Mouse (Mus musculus) MEL (cell line): Measurements from ENCODE around the gene Lamc3. TPM values are rescaled to one million over a fixed set of nuclear protein-coding genes. Genes with fewer than 3 reads are reported as not detected.

Source experiments
- DNase-seq: peaks from one replicate; pipeline ENCODE4 v3.0.0; 2011; ENCODE audit warnings: low read depth, low spot score
- H3K27ac ChIP-seq: 2 replicates; pipeline ENCODE4 v1.5.1; 2012; ENCODE audit warnings: low read depth, mild to moderate bottlenecking, control low read depth, low read length, moderate library complexity; ENCODE audit not compliant: control insufficient read depth
- H3K27me3 ChIP-seq, 2 experiments: fragments of 150-350 bp in 1 of 2; sonication (generic) in 1 of 2; 2 replicates each; pipeline ENCODE4 v1.6.1; 2012; ENCODE audit warnings: low read length in 2 of 2, mild to moderate bottlenecking in 2 of 2, improper control_type of control experiment in 1 of 2, moderate library complexity in 1 of 2; ENCODE audit not compliant: insufficient read depth in 2 of 2, control insufficient read depth in 1 of 2
- H3K36me3 ChIP-seq, 2 experiments: 2 replicates each; pipeline ENCODE4 v1.6.1; 2012 to 2014; ENCODE audit warnings: low read length in 2 of 2, improper control_type of control experiment in 1 of 2, inconsistent platforms in 1 of 2, mild to moderate bottlenecking in 1 of 2; ENCODE audit not compliant: insufficient read depth in 2 of 2, control insufficient read depth in 1 of 2
- H3K4me1 ChIP-seq, 2 experiments: fragments of 150-350 bp in 1 of 2; sonication (generic) in 1 of 2; 2 replicates each; pipeline ENCODE4 v1.6.1; 2012; ENCODE audit warnings: low read length in 2 of 2, improper control_type of control experiment in 1 of 2, mild to moderate bottlenecking in 1 of 2; ENCODE audit not compliant: insufficient read depth in 2 of 2, control insufficient read depth in 1 of 2
- H3K4me3 ChIP-seq, 2 experiments: fragments of 150-350 bp in 1 of 2; sonication (generic) in 1 of 2; 2 replicates each; pipeline ENCODE4 v1.5.1; 2012; ENCODE audit warnings: low read depth in 2 of 2, low read length in 2 of 2, mild to moderate bottlenecking in 2 of 2, moderate library complexity in 2 of 2, control low read depth in 1 of 2, improper control_type of control experiment in 1 of 2; ENCODE audit not compliant: control insufficient read depth in 1 of 2, insufficient read depth in 1 of 2
- H3K79me2 ChIP-seq: 2 replicates; pipeline ENCODE4 v1.6.1; 2012; ENCODE audit warnings: mild to moderate bottlenecking, low read length, moderate library complexity; ENCODE audit not compliant: control insufficient read depth, poor library complexity, insufficient read depth
- H3K9ac ChIP-seq: 2 replicates; pipeline ENCODE4 v1.6.1; 2012; ENCODE audit warnings: low read depth, mild to moderate bottlenecking, control low read depth, low read length, moderate library complexity; ENCODE audit not compliant: control insufficient read depth, poor library complexity, severe bottlenecking
- H3K9me3 ChIP-seq: fragments of 150-350 bp; sonication (generic); replicated peaks from 2 replicates; pipeline ENCODE4 v1.6.1; 2012; ENCODE audit warnings: mild to moderate bottlenecking, low read length, improper control_type of control experiment, moderate library complexity; ENCODE audit not compliant: insufficient read depth
- CTCF ChIP-seq, 3 experiments: IDR thresholded peaks in 2 of 3; conservative IDR thresholded peaks in 1 of 3; 2 replicates each; pipeline ENCODE4 v1.5.1; 2011 to 2012; ENCODE audit warnings: low read length in 3 of 3, low read depth in 2 of 3, mild to moderate bottlenecking in 2 of 3, improper control_type of control experiment in 1 of 3, inconsistent platforms in 1 of 3, mixed read lengths in 1 of 3, moderate library complexity in 1 of 3; ENCODE audit not compliant: control insufficient read depth in 1 of 3, insufficient read depth in 1 of 3, poor library complexity in 1 of 3, severe bottlenecking in 1 of 3
- EP300 ChIP-seq, 2 experiments: IDR thresholded peaks; 2 replicates each; pipeline ENCODE4 v1.6.1; 2011; ENCODE audit warnings: improper control_type of control experiment in 2 of 2, low read length in 2 of 2, low read depth in 1 of 2, mild to moderate bottlenecking in 1 of 2
- GABPA ChIP-seq: IDR thresholded peaks from 2 replicates; pipeline ENCODE4 v1.6.1; 2012; ENCODE audit warnings: low read depth, mild to moderate bottlenecking, inconsistent platforms, low read length, improper control_type of control experiment, moderate library complexity
- HCFC1 ChIP-seq: IDR thresholded peaks from 2 replicates; pipeline ENCODE4 v1.6.1; 2012; ENCODE audit warnings: low read depth, mild to moderate bottlenecking, inconsistent platforms, low read length, improper control_type of control experiment, moderate library complexity
- MAX ChIP-seq: IDR thresholded peaks from 2 replicates; pipeline ENCODE4 v1.6.1; 2011; ENCODE audit warnings: low read length, improper control_type of control experiment
- MEF2A ChIP-seq: IDR thresholded peaks from 2 replicates; pipeline ENCODE4 v1.6.1; 2014; ENCODE audit warnings: low read depth, mild to moderate bottlenecking, inconsistent platforms, low read length, improper control_type of control experiment; ENCODE audit not compliant: poor library complexity, insufficient replicate concordance, severe bottlenecking; ENCODE audit errors: extremely low read depth
- MXI1 ChIP-seq: IDR thresholded peaks from 2 replicates; pipeline ENCODE4 v1.6.1; 2011; ENCODE audit warnings: mild to moderate bottlenecking, low read depth, low read length, improper control_type of control experiment
- NELFE ChIP-seq: IDR thresholded peaks from 2 replicates; pipeline ENCODE4 v1.6.1; 2011; ENCODE audit warnings: low read depth, low read length, improper control_type of control experiment
- POLR2A ChIP-seq, 2 experiments: IDR thresholded peaks; 2 replicates each; pipeline ENCODE4 v1.6.1; 2011 to 2012; ENCODE audit warnings: low read length in 2 of 2, mild to moderate bottlenecking in 2 of 2, control low read depth in 1 of 2, improper control_type of control experiment in 1 of 2, low read depth in 1 of 2, moderate library complexity in 1 of 2; ENCODE audit not compliant: control insufficient read depth in 1 of 2, insufficient read depth in 1 of 2, poor library complexity in 1 of 2
- POLR2AphosphoS2 ChIP-seq: IDR thresholded peaks from 2 replicates; pipeline ENCODE4 v1.6.1; 2011; ENCODE audit warnings: low read length, improper control_type of control experiment
- RAD21 ChIP-seq: IDR thresholded peaks from 2 replicates; pipeline ENCODE4 v1.6.1; 2011; ENCODE audit warnings: mild to moderate bottlenecking, low read depth, low read length, improper control_type of control experiment
- SMC3 ChIP-seq: IDR thresholded peaks from 2 replicates; pipeline ENCODE4 v1.6.1; 2011; ENCODE audit warnings: low read depth, low read length, improper control_type of control experiment
- TAL1 ChIP-seq: IDR thresholded peaks from 2 replicates; pipeline ENCODE4 v1.6.1; 2012; ENCODE audit warnings: mild to moderate bottlenecking, inconsistent platforms, low read length, moderate library complexity, mixed read lengths
- TBP ChIP-seq: IDR thresholded peaks from 2 replicates; pipeline ENCODE4 v1.8.0; 2011; ENCODE audit warnings: low read depth, low read length, improper control_type of control experiment
- TCF12 ChIP-seq: IDR thresholded peaks from 2 replicates; pipeline ENCODE4 v1.6.1; 2014; ENCODE audit warnings: low read depth, mild to moderate bottlenecking, inconsistent platforms, low read length, improper control_type of control experiment, moderate library complexity
- USF1 ChIP-seq: IDR thresholded peaks from 2 replicates; pipeline ENCODE4 v1.6.1; 2014; ENCODE audit warnings: low read depth, mild to moderate bottlenecking, inconsistent platforms, low read length, improper control_type of control experiment, moderate library complexity
- ZC3H11A ChIP-seq: IDR thresholded peaks from 2 replicates; pipeline ENCODE4 v1.6.1; 2012; ENCODE audit warnings: low read depth, mild to moderate bottlenecking, inconsistent platforms, low read length, improper control_type of control experiment
- ZNF384 ChIP-seq: IDR thresholded peaks from 2 replicates; pipeline ENCODE4 v1.6.1; 2012; ENCODE audit warnings: low read depth, mild to moderate bottlenecking, inconsistent platforms, low read length, improper control_type of control experiment
- polyA plus RNA-seq, 2 experiments: library from polyadenylated mRNA; stranded (reverse) in 1 of 2; unstranded in 1 of 2; fragments of >175 nt in 1 of 2; fragments of >200 nt in 1 of 2; gene quantifications; 2 replicates each; pipeline versions ENCODE4 v1.2.1 to v1.2.4; 2012; ENCODE audit warnings: low replicate concordance in 2 of 2, low read depth in 1 of 2; ENCODE audit not compliant: insufficient read length in 2 of 2, insufficient read depth in 1 of 2, missing spikeins in 1 of 2
- total RNA-seq: library from RNA; depleted of rRNA; stranded (reverse); fragments of 300-350 nt; gene quantifications from 2 replicates; pipeline ENCODE4 v1.2.3, GENCODE M21; 2012

The Lamc3 gene
- total and polyA plus RNA-seq, 3 experiments = not detected

- H3K4me1 ChIP-seq = 0 out of 4 replicates have a peak, but pooled peaks cover 0 to 2% of the 10 kb centered on the region in 2 experiments
- H3K27ac ChIP-seq = no peak overlapping the region
- H3K9ac ChIP-seq = no peak overlapping the region
- no peaks in the 10 kb centered on the region for H3K9me3 ChIP-seq
- TF ChIP-seq TCF12 (no peak), SMC3 (peak; percentile 59), RAD21 (peak; percentile 64), HCFC1 (no peak), GABPA (no peak), POLR2A (IDR thresholded peaks at IDR 0.05; ENCODE audit: control insufficient read depth in 1 of 2, insufficient read depth in 1 of 2, low read depth in 1 of 2, low read length in 2 of 2, poor library complexity in 1 of 2) (no peak), MEF2A (no peak), CTCF (IDR thresholded peaks at IDR 0.05 in 2 of 3, conservative IDR thresholded peaks at IDR 0.05 in 1 of 3; ENCODE audit: control insufficient read depth in 1 of 3, insufficient read depth in 1 of 3, low read depth in 2 of 3, low read length in 3 of 3, poor library complexity in 1 of 3, severe bottlenecking in 1 of 3) (peak; percentile 14 to 63 (median 56); a peak in 5 of 6 replicates), ZC3H11A (peak; percentile 43), EP300 (IDR thresholded peaks at IDR 0.05; ENCODE audit: low read depth in 1 of 2, low read length in 2 of 2) (no peak), NELFE (no peak), USF1 (no peak), TBP (no peak), POLR2AphosphoS2 (no peak), ZNF384 (no peak), TAL1 (no peak), MAX (no peak)
- peak; percentile 29 for DNase-seq
- no peak overlapping the region for H3K4me3 ChIP-seq
- peaks cover 4 to 16% of the 10 kb centered on the region in 2 experiments for H3K27me3 ChIP-seq
- H3K36me3 ChIP-seq = no peaks in the 10 kb centered on the region
- H3K79me2 ChIP-seq = no peaks in the 10 kb centered on the region
Measured at GRCm38 (mm10) chr2:31884806-31885205, 2.3 kb upstream of the Lamc3 start.

GRCm38 (mm10) chr2:31888871-31889270, 1.8 kb downstream of the Lamc3 start:
- Histone ChIP-seq H3K27me3 (peaks cover 11 to 13% of the 10 kb centered on the region in 2 experiments), H3K36me3 (no peaks in the 10 kb centered on the region), H3K9ac (no peak overlapping the region)
- DNase-seq = no peak
- no peak for TF ChIP-seq MXI1
- no peak for TF ChIP-seq MEF2A
- no peak for TF ChIP-seq TCF12
- no peak for TF ChIP-seq NELFE
- TF ChIP-seq, all 39 proteins: peak for 0
- Histone ChIP-seq H3K4me1 (no peaks in the 10 kb centered on the region), H3K27ac (no peak overlapping the region), H3K79me2 (no peaks in the 10 kb centered on the region), H3K4me3 (no peak overlapping the region), H3K9me3 (no peaks in the 10 kb centered on the region)
